Mouse (Mus musculus) embryonic fibroblast, embryonic 13.5 days (primary cell): ENCODE measurements around the gene Chn2.

Source experiments
- CTCF ChIP-seq: IDR thresholded peaks from 2 replicates; pipeline ENCODE4 v1.5.1; 2011; ENCODE audit warnings: mild to moderate bottlenecking, control low read depth, low read length, moderate library complexity, borderline replicate concordance; ENCODE audit not compliant: insufficient read depth
- POLR2A ChIP-seq: IDR thresholded peaks from 2 replicates; pipeline ENCODE4 v1.6.1; 2011; ENCODE audit warnings: low read depth, mild to moderate bottlenecking, control low read depth, low read length, moderate library complexity

DNA sequence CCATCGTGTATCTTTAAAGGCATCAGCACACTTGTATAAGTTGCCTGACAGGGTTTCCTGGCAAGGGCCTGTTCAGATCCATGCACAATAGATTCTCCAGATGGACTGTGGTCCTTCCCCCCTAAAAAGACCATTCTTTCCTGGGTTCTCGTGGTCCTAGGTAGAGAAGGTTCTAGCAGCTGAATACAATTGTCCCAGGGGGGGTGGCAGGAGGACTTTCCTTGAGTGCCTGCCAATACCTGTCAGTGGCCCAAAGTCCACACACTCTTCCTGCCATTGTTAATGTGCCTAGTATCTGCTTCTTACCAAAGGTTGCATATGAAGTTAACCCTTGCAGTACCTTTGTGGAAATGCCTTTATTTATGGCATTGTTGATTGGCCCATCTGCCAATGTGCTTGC is 257.9 kb downstream of the Chn2 start:
- TF ChIP-seq POLR2A = no peak
- TF ChIP-seq CTCF = no peak
